Mouse (Mus musculus): ENCODE results near the gene Cerkl. TPM values are rescaled to one million over a fixed set of nuclear protein-coding genes. Genes with fewer than 3 reads are reported as not detected.

Gene Cerkl
- total RNA-seq, 2 experiments from 2014 or later: 0.76 to 0.97 TPM

DNA sequence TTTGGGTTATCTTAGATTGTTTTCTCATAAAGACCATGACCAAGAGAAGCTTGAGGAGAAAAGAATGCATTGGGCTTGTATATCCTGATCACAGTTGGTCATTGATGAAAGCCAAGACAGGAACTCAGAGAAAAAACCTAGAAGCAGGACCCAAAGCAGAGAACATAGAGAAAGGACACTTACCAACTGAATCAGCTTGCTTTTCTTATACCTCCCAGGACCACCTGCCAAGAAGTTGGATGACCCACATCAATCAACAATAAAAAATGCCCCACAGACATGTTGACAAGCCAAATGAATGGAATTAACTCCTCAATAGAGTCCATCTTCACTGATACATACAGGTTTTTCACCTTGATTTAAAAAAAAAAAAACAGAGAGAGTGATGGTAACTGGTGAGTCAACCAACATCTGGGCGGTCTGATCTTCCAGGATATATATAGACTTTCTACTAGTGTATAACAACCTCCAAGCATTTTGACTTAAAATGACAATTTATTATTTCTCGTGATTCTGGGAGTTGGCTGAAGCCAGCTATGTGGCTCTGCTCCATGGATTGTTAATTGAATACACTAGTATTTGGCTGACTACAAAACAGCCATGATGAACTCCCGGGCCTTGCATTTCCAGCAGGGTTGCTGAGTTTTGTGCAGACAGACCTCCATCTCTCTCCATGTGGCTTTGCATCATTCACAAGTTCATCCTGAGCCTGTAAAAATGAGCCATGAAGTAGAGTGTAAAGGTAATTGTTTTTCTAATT, 12.5 kb downstream of the Cerkl start:
- intact Hi-C loops (cut with DNase I): no loop called here

GRCm38 (mm10) chr2:79443401-79443800, 13.2 kb downstream of the Cerkl start:
- no peak for DNase-seq
- intact Hi-C loops (cut with DNase I): no loop called here

More for the DNA sequence above, 12.5 kb downstream of the Cerkl start:
- DNase-seq: no peak

DNA sequence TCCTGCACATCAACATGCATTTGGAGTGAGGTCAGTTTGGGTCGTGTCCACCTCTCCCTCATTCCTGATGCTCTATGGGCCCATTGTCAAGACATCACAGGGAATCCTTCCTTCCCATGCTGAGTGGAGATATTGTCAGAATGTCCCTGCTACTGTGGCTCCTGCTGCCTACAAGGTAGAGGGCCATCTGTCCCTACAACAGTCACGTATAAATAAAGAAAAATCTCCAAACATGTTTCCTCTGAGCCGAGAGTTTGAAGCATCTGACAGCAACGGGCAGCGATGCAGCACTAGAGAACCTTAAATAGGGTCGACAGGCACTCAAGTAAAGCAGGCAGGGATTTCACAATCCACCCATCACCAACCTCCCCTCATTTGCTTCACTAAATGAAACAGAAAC, 13.7 kb downstream of the Cerkl start:
- no peak for DNase-seq
- intact Hi-C loops (cut with DNase I): no loop called here

- intact Hi-C loops (cut with DNase I): no loop called here
- DNase-seq: no peak
Measured at GRCm38 (mm10) chr2:79442227-79442626, 14.4 kb downstream of the Cerkl start.

GRCm38 (mm10) chr2:79430061-79430460, 26.5 kb downstream of the Cerkl start:
- DNase-seq: no peak
- intact Hi-C loops (cut with DNase I): no loop called here

DNA sequence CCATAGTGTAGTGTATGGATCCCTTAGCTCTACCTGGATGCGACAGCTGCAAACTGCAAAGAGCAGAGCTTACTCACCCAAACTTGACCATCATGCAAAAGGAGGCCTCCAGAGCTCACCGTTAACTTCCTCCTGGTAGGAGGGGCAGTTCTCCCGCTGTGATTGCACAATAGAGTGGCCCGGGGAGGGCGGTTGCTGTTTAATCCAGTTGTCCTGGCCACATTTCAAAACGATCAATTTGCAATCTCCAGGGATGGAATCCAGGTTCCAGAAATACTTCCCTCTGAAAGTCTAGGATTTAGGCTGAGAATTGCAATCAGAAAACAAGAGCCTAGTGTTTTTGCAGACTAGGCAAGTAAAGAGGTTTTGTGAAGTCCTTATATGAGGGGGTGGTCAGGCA, 26.9 kb downstream of the Cerkl start:
- intact Hi-C loops (cut with DNase I): no loop called here
- DNase-seq: peak; percentile 18 to 22

DNA sequence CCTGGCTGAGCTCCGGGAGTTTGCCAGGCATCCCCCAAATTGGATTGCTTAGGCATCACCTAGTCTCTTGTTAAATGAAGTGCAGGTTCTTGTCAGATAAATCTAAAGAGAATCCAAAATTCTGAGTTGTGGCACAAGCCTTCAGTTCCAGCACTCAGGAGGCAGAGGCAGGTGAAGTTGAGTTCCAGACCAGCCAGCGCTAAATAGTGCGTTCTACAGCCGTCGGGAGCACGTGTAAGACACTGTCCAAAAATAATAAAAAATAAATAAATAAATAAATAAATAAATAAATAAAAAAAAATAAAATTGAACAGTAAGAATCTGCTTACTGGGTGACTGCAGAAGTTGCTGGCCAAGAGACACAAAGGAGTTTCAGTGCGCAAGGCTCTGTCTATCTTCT, 27.5 kb downstream of the Cerkl start:
- intact Hi-C loops (cut with DNase I): no loop called here

DNA sequence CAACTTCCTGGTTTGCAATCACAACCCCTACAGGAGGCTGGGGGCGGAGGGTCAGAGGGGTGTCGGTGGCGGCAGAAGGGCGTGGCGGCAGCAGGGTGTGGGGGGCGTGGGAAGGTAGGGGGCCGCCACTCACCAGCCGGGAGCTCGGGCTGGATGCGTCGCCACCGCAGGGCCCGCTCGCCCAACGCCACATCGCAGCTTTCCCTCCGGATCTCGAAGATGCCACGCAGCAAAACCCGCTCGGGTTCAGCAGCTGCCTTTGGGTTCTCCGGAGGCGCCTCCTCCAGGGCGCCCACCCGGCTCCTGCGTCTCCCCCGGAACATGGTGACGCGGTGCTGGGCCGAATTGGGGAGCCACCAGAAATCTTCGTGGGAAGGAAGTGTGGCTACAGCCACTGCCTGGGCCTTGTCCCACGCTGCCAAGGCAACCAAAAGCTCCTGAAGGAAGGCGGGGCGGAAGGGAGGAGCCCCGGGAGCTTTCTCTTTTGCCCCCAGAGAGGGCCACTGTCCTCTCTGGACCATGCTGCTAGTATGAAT, 27.9 kb downstream of the Cerkl start:
- intact Hi-C loops (cut with DNase I): no loop called here
- DNase-seq: peak; percentile 8 to 21

More for the DNA sequence above, 27.5 kb downstream of the Cerkl start:
- DNase-seq: no peak

DNA sequence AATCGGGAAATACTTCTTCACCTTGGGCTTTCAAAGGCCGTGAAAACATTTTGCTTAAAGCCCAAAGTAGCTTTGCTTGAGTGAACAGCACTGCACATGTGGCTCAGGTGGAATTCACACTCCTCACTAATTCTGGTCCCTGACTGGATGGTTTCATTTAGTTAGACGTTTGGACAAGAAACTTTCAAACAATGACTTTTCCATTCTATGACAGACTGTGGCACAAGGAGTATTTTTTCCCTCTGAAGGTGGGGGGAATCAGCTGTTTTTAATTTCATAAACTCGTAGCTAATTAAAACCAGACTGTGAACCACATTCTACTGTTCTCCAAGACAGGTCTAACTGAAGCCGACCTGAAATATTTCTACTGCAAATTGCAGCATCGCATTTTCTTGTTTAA, 28.6 kb downstream of the Cerkl start:
- DNase-seq: no peak
- intact Hi-C loops (cut with DNase I): no loop called here

GRCm38 (mm10) chr2:79421696-79422095, 34.9 kb downstream of the Cerkl start:
- intact Hi-C loops (cut with DNase I): no loop called here
- no peak for DNase-seq

- DNase-seq: no peak
- intact Hi-C loops (cut with DNase I): no loop called here
Measured at GRCm38 (mm10) chr2:79414505-79414904, 42.1 kb downstream of the Cerkl start.

DNA sequence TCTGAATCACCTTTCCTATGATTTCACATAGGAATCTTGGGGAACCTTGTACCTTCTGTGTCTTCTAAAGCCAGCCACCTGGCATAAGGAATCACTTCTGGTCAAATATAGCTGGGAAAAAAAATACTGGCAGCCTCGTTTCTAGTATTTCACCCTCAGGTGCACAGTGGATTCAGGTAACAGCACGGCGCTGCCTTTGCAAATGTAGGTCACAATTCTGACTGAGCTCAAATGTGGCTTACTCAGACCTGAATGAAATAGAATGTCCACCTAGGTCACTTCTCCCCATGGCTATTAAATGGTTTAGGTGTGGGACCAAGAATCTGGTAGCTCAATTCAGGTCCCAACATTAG, 45.7 kb downstream of the Cerkl start:
- intact Hi-C loops (cut with DNase I): no loop called here
- DNase-seq: no peak

DNA sequence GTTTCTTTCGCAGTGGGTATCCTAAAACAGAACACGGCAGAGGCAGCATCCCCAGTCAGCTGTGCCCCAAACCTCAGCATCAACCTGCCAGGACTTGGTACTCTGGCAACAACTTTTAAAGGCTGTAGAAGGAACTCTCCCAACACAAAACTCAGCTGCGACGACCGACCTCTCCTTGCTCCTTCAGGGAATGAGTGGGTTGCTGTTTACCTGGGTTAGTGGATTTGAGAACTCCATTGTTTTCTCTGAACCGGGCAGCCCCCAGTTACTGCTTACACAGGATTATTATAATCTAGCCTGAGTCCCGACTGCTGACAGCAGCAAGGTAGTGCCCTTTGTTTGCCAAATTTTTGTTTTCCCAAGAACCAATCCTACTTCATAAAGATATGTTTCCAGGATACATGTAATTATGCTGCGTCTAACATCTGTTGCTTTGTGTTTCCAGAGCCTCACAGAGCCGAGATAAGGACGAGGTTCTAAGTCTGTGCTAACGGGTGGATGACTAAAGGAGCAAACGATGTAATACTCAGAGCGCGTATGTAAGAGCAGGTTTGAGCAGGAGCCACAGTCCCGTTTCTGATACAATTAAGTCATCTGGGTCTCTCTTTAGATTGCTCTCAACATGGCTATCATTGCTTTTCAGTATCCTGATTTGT, 46.2 kb downstream of the Cerkl start:
- intact Hi-C loops (cut with DNase I): no loop called here
- DNase-seq: no peak

GRCm38 (mm10) chr2:79405661-79406405, 50.8 kb downstream of the Cerkl start:
- intact Hi-C loops (cut with DNase I): no loop called here
- DNase-seq: no peak

DNA sequence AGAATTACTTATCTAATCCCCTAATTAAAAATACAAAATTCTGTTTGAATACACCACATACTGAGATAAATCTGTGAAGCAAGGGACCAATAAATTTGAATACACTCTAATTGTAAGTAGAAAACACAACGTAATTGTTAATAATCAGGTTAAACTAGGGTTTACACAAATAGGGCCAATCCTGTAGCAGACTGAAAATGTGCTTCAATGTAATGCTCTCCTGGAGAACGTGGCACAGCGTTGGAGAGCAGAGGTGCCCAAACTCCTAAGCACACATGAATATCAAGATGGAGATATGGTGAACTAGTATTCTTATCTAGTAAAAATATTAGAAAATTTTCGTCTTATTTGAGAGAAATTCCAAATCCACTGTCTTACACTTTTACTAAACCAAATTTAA, 56.5 kb downstream of the Cerkl start:
- DNase-seq: no peak
- intact Hi-C loops (cut with DNase I): no loop called here

- intact Hi-C loops (cut with DNase I): no loop called here
- no peak for DNase-seq
Measured at GRCm38 (mm10) chr2:79399234-79400000, 57.2 kb downstream of the Cerkl start.

- intact Hi-C loops (cut with DNase I): no loop called here
Measured at GRCm38 (mm10) chr2:79398831-79399230, 57.8 kb downstream of the Cerkl start.

DNA sequence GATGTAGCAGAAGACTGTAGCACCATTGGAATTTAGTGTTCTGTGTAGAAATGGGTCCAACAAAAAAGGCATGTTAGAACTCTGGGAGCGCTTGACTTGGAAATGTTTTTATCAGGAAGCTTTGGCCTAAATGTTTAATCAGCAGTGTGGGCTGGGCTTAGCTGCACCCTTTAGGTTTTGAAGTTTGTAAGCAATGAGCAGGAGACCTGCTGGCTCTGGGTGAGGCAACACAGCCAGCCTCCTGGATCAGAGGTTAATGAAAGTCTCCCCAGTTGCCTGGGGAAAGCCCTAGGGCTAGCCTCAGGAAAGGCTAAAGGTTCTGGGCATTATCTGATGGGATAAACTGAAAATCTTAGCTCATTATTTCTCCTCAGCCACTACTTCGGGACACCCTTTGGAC, 58.2 kb downstream of the Cerkl start:
- intact Hi-C loops (cut with DNase I): no loop called here
- DNase-seq: no peak

More at GRCm38 (mm10) chr2:79398831-79399230, 57.8 kb downstream of the Cerkl start:
- no peak for DNase-seq

GRCm38 (mm10) chr2:79397107-79397506, 59.5 kb downstream of the Cerkl start:
- no peak for DNase-seq
- intact Hi-C loops (cut with DNase I): no loop called here

All from heart, postnatal 36 days (tissue).